Mouse (Mus musculus): ENCODE results near the gene Slc38a10.

Gene Slc38a10

DNA sequence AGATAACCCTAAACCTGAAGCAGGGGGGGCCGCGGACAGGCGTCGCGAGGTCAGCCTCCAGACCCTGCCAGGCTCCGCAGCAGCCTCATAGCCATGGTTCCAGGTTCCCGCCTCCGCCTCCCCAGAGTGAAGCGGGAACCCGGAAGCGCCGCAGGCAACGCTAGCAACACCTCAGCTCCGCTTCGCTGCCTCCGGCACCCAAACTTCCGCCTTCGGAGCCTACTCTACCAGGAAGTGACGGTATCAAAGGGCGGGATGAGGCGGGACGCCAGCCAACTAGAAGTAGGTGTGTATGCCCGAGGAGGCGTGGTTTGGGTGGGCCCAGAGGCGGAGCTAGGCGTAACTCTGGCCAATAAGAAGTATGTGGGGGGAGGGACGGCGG is at the start of gene Slc38a10:
TSS of gene Slc38a10 (minus strand) at position 234 of the 382 bp plus-strand sequence.
- peak; percentile 97 for DNase-seq (ENCODE audit: extremely low read depth, insufficient read length, low spot score)

DNA sequence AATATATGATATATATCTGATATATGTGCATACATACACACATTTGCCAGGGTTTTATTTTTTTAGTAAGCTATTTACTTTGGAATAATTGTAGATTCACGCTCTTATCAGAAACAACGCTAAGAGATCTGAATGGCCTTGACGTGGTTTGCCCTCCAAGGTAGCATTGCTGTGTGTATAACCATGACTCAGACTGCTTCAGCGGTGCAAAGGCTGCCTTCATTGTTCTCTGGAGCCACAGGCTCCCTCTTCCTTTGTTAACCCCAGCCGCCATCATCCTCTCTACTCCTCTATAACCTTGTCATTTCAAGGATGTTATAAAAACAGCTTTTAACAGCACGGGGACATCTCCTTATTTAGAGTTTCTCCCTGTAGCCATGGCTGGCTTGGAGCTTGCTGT is 49.5 kb upstream of the Slc38a10 start:
- DNase-seq (ENCODE audit: extremely low read depth, insufficient read length, low spot score) = no peak

DNA sequence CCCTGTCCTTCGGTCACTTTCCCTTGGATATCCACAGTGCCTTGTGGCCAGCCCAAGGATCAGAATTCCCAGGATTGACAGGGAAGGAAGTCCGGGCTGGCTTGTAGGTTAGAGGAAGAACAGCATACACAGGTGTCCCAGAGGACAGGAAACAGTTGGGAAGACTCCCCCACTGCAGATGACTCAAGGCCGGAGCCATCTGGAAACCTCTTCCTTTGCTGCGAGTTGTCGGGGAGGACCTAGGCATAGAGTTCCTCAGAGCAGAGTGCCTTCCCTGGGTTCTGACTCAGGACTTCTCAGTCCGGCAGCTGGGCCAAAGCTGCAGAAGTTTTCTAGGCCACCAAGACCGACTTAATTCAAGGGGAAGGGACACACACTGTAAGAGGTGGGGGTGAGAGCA is 48.6 kb upstream of the Slc38a10 start:
- DNase-seq (ENCODE audit: extremely low read depth, insufficient read length, low spot score) = no peak

DNA sequence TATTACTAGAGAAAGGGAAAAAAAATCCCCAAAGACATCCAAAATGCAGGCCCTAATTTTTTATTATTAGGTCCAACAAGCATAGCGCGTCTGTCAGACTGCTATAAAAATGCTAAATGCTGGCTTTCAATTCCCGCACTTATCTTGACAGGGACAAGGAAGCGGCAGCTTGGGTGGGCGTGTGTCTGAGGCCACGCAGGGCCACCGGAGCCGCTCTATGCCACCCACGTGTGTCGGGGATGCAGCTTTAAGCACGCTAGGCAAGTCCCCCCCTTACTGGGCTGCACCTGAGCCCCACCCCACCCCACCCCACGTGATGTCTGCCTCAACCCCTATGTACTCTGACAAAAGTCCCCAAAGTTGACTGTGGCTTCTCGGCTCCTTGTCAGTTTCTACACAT is 47.7 kb upstream of the Slc38a10 start:
- no peak for DNase-seq (ENCODE audit: extremely low read depth, insufficient read length, low spot score)

DNA sequence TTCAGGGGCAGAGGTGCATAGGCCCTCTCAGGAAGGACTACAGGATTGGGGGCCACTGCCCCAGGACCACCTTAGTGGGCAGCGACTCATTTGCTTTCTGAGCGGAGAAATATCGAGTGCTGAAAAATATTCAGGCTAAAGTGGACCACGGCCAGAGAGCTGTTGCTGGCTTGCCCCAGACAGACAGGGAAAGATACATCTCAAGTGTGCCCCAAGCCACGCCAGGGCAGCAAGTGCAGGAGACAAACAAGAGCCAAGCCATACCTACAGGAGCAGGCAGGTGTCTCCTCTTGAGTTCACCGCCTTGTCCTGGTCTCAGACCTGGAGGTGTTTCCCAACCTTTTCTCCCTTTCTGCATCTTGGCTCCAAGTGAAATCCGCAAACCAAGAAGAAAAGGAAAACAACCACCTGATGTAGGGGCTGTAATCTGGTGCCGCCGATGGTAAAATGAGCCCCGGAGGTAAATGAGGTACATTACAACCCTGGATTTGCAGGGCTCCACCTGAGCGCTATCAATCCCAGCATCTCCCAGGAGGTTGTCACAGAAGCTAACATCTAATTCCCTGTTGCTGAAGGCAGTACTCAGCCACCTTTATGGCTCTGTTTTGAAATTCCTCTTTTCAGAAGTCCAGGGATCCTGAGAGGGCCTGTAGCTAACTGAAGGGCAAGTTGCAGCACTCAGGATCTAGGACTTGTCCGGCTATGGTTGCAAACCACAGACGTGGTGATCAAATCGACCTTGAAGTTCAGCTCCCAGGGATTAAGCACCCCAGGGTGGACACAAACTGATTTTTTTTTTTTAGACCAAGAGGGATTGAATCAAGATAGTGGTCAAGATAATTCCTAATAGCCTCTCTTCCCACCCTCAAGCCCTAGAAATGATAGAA is 39.6 kb upstream of the Slc38a10 start:
- DNase-seq (ENCODE audit: extremely low read depth, insufficient read length, low spot score) = no peak

DNA sequence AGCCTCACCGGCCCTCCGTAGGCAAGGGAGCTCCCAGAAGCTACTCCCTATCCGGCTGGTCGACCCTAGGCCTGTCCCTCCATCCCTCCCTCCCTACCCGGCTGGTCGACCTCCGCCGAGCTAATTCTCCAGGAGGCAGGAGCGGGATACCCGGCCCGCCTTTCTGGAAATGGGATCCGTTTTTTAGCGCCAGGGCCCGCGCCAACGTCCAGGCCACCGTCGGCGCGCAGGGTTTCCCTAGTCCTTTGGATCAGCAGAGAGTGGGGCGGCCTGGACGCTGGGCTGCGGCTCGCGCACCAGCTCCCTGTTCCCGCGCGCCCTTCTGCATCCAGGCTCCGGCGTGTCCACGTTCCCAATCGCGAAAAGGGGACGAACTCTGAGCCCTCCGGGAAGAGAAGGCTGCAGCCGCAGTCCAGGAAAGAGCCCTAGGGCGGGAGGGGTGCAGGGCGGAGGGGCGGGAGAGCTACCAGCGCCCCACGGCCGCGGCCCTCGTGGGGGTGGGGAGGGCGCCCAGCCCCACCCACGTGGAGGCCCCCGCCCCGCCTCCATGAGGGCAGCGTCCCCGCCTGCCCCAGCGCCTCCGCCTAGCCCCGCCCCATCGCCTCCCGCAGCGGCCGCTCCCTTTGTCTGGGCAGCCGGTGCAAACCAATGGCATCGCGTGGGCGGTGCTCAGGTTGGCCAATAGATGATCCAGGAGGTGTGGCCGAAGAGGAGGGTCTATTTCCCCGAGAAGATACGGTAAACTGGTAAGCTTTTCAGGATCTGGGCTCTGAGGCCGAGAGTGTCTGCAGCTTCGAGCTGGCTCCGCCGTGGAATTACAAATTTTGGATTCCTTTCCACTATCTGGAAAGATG is 38.5 kb upstream of the Slc38a10 start:
- DNase-seq (ENCODE audit: extremely low read depth, insufficient read length, low spot score) = peak; percentile 94

DNA sequence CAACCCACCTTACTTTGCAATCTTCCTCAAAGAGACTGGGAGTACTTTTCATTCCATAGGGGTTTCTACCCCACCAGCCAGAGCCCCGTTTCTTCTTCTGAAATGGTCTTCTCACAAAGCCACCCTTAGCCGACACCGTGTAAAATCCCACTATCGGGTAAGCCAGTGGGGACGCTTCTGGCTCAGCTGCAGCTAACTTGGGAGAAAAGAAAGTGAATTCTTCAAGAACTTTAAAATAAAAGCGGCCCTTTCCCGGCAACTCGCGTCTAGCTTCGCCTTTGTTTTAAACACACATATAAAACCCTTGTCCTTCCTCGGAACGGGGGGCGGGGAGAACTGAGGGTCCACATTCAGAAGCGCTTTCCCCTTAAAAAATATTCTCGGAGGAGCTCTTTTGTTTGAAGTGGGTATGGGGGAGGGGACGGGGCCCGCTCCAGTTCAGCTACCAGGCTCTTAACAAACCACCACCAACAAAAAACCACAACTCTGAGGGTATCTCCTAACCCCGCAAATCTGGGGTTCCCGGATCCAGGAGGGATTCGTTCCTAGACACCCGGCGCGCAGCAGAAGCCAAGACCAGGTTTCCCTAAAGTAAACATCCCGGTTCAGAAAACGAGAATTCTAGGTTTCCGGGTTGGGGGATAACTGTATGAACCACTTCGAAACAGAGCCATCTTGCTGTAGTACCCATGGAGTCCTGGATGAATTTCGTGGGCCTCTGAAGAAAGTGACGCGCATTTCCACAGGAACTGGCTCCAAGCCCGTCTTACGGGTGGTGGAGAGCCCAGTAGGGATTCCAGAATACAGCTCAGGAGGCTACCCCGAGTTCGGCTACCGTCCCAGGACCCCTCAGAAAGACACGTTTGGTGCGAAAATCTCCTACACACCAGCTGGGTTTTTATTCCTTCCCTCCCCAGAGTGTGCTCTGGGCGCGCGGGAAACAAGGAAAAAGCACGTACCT is 37.6 kb upstream of the Slc38a10 start:
- DNase-seq (ENCODE audit: extremely low read depth, insufficient read length, low spot score) = no peak

DNA sequence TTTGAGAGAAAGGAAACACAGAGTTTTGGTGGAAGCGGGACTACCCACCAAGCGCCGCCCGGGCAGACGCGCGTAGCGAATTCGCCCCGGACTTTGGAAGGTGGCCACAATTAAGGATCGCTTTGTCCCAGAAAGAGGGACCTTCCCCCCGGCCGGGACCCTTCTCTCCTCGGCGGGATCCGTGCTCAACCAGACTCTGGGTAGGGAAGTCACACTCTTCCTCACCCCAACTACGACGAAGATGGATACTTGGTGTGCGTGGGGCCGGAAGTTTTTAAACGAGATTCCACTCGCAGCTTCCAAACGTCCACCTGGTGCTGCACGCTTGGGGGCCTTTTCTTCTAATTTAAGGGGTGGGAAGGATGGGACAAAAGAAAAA is 36.9 kb upstream of the Slc38a10 start:
- DNase-seq (ENCODE audit: extremely low read depth, insufficient read length, low spot score) = no peak

DNA sequence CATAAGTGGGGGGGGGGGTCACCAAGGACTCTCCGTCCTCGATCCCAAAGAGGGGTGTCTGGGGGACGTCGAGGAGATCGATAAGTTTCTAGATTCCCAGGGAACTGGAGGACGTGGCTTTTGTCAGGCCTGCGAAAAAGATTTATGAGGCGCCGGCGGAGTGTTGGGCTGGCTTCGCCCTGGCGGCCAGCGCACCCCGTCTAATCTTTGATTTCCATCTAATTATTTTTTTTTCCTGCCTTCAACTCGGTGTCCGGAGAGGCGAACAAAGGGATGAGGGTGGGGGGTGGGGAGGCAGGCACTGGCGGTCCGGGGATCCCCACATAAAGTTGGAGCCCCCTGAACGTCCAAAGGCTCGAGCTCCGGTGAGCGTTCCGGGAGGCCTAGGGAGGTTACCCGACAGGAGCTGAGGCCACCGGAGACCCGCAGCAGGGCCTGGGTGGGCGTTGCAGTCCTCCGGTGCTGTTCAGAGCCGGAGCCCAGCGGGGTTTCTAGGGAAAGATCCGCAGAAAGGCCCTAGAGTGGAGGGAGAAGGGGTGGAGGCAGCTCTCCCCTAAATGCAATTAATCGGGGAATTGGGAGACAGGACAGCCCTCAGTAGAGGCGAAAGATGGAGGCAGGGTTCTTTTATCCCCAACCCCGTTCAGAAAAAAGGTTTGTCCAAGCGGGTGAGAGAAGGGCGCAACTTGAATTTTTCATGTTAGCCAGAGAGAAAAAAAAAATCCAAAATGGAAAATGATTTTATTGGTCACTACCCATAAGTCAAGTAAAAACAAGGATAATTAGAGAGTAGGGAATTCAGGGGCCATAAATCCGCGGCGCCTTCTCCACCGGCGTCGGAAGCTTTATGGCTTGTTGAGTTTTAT is 36.3 kb upstream of the Slc38a10 start:
- no peak for DNase-seq (ENCODE audit: extremely low read depth, insufficient read length, low spot score)

DNA sequence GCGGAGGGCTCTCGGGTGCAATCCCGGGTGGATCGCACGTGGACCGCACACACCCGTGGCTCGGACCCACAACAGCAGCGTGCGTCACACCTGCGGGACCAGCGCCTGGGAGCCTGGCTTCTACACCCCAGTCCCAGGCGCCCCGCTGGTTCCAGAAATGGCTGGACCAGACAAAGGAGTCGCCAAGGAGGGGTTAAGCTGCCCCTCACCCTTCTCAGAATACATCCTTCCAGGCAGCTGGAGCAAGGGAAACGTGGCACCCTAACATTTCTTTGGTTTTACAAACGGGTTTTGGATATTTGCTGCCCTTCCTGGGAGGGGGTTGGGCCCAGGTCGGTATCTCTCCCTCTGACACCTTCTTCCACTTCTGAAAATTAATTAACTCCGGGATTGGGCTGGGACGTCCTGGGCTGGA is 35.7 kb upstream of the Slc38a10 start:
- DNase-seq (ENCODE audit: extremely low read depth, insufficient read length, low spot score) = no peak

DNA sequence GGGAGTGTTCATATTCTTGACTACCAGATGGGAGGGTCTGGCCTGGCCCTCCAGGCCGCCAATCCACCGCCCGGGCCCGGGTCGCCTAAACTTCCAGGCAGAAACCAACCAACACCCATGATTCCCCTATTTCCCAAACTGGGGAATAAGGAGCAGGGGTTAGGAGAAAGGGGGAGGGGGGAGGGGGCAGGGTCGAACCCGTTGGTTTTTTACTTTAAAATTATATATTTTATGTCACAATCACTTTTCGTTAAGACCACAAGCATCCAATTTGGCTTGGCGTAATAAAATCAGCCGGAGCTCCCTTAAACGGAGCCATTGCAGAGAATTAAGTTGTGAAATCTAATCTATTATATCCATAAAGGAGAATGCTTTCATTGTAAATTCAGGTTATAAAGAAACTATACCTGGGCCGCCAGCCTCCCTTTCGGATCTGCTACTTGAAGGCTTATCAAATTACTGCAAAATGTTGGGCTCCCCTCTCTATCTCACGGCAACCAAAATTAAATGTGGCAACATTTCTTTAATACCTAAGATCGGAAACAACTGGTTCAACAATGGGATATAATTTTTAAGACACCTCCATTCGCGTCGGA is 35.1 kb upstream of the Slc38a10 start:
- DNase-seq (ENCODE audit: extremely low read depth, insufficient read length, low spot score) = no peak

DNA sequence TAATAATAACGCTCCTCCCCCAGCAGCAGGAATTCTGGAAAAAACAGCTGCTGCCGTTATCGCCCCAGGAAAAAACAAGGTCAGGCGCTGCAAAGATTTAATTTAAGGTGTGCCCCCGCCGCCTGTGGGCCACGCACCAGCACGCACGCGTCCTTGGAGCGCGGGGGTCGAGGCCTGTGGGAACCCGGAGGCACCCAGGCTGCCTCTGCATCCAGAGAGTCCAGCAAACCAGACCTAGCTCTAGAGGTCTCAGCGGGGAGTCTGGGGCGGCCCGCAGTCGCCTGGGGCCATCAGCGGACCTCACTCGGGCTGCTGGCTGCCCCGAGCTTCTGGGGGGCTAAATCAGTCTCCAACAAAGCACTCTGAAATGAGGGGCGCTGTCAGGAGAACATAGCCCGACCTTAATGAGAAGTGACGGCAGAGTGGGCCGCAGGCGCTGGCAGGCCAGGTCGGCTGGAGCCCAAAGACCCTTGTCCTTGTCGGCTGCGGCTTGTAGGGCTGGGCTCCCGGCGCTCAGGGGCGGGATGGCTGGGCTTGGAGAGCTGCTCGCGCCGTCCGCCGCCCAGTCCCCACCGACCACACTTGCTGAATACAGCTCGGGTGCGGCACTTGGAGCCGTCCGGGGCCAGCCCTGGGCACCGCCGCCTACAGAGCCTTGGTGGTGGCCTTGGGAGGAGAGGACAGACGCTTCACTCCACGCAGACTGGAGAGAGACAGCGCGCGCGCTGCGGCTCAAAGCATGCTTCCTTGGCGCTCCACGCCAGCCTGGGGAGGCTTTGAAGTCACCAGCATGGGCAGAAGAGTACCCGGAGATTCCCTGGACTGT is 34.4 kb upstream of the Slc38a10 start:
- DNase-seq (ENCODE audit: extremely low read depth, insufficient read length, low spot score) = no peak

DNA sequence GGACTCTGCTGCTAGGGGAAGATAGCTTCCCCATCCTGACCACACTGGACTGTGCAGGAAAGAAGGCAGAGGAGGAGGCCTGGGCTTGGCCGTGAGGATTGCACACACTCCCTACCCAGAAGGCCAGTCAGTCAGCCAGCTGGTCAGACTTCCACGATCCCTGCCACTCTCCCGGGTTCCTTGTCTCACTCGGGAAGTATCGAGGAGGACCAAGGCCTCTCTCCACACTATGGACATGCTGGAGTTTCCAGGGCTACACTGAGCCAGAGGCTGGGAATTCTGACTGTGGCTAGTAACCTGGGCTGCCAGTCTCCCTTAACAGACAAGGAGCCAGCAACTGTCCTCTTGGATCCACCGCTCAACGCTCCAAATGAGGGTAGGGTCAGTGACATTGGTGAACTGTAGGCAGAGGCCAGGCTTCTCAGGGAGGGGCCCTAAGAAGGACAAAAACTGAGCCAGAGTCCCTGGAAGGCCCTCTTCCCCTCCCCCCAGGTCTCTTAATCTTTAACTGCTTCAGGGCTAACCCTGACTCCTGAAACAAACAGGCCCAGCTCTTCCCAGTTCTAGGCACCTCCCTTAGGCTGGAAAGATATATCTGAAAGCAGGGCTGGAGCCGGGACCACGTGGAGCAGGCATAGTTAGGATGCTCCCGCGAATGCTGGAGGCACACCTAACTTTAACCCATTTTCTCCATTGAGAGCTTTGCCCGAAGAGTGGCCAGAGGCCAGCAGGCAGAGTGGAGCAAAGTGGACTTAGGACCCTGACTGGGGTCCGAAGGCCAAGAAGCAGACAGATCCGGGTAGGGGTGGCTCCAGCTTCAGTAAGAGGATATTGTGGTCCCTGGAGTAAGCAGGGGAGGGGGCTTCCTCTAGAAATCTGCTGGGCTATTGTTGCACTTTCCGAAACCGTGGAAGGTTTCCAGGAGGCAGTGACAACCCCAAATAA is 33.5 kb upstream of the Slc38a10 start:
- no peak for DNase-seq (ENCODE audit: extremely low read depth, insufficient read length, low spot score)

DNA sequence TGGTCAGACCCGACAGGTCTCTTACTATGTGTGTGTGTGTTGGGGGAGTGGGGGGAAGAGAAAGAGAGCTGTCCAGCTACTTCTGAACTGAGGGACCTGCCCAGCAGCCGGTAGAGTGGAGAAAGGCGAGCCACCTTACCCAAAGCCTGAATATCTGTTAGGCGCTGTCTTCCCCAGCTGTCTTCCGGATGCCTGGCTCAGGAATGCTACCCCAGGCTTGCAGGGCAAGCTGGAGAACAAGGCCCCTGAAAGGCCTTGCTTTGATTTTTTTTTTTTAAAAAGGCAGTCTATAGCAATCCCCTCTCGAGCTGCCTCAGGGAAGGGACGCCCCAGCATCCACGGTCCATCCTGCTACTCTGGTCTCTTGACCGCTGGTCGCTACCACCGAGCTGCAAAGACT is 32.6 kb upstream of the Slc38a10 start:
- no peak for DNase-seq (ENCODE audit: extremely low read depth, insufficient read length, low spot score)

DNA sequence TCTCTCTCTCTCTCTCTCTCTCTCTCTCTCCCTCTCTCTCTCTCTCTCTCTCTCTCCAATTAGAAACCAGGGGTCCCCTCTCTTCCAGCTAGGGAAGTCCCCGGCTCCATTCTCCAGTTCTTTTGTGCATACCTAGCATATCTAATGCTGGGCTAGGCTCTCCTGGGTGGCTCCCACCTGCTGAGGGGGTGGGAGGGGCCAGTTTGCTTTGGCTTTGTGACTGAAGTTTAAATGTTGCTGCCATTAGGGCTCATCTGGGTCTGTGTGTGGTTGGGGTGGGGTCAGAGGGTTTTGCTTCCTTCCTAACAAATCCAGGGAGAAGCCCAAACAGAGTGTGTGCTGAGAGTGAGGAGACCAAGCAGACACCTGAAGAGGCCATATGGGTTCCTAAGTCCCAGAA is 32.0 kb upstream of the Slc38a10 start:
- DNase-seq (ENCODE audit: extremely low read depth, insufficient read length, low spot score) = no peak

DNA sequence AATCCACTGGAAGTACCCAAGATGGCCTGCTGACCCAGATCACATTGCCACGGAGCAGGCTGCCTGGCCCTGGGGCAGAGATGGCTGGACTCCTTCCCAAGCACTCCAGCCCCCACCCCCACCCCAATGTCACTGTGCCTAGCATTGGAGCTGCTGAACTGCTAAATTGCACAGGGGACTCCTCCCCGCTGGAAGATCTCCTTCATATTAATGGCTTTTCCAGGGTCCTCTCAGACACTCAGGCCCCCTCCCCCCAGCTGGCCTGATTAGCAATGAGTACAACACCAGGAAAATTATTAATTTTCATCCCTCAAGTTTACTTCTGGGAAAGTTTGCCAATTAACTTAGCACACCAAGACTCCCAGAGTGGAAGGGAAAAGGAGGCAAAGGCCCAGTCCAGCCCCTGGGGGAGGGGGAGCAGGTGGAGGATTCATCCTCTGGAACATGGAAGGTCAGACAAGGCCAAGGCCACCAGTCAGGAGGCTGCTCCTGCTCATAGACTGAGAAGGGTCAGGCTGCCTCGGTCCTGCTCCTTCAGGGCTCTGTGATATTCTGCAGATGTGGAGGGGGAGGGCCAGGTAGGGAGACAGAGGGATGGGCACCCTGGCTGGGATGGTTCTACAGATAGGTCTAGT is 31.4 kb upstream of the Slc38a10 start:
- no peak for DNase-seq (ENCODE audit: extremely low read depth, insufficient read length, low spot score)

DNA sequence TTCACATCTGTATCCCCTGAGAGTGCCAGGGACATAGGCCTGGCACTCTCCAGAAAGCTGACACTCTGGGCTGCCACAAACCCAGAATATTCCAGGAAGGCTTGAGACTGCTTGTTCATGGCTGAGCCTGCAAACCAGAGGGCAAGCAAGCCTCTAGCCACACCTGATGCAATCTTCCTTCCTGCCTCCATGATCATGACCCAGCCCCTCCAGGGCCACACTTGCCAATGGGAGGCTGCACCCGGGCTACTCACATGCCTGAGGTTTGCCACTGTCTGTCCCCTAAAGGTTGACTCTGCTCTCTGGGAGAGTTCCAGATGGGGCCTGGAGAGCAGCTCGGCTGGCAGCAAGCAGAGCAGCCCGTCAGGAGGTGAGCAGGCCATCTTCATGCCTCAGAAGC is 30.2 kb upstream of the Slc38a10 start:
- DNase-seq (ENCODE audit: extremely low read depth, insufficient read length, low spot score) = peak; percentile 43
